Mouse (Mus musculus) liver, postnatal 0 days (tissue): Measurements from ENCODE around the gene Ttll3.

Source experiments
- CTCF ChIP-seq: sonication (generic); IDR thresholded peaks from 2 replicates; pipeline ENCODE4 v1.5.1; 2016; ENCODE audit warnings: antibody characterized with exemption, low read depth
- EP300 ChIP-seq: IDR thresholded peaks from 2 replicates; pipeline ENCODE4 v1.6.1; 2016; ENCODE audit warnings: antibody characterized with exemption, low read depth, mild to moderate bottlenecking

DNA sequence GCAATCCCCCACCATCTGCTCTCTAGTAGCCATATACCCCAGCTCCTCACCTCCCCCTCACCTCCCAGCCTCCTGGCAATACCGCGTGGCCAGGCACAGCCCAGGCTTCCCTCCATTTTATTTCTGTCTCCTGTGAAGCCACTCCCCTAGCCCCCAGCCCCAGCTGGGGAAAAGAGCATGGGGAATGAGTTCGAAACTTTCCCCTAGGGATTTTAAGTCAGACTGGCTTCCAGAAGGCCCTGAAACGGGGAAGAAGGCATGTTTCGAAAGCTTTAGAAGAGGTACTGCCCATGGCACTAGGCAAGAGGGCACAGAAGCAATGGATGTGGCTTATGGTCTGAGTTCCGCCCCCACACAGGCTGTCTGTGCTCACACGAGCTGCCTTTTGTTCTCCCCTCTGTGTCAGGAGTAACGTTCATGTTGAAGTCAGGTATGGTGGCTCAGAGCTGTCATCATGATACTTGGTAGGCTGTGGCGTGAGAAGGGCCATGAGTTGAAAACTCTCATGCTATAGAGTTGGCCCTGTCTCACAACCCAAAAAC, 46.7 kb downstream of the Ttll3 start, which contains the start of gene Cidec:
- TF ChIP-seq CTCF (no peak), EP300 (no peak)
